Mouse (Mus musculus): ENCODE measurements around the gene Lbx1. TPM values are rescaled to one million over a fixed set of nuclear protein-coding genes. Genes with fewer than 3 reads are reported as not detected.

Lbx1 gene
- polyA plus RNA-seq, 1 experiment from 2014 or later: 1.6 TPM

DNA sequence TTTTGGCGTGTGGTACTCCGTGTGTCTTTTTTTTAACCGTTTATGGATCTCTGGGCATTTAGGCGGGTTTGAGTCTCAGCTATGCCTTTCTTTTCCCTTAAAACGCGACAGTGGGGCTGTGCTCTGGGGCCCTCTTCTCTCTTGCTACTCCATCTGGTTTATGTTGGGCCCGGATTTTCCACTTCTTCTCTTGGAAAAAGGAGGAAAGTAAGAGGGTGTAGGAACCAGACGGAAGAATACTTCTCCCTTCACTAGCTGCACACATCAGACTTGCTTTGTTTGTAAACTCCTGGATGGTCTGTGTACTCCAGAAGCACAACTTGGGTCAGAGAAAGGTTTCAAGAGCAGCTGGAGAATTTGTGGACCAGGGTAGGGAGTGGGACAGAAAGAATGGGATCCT, 1.5 kb upstream of the Lbx1 start:
- Histone ChIP-seq H3K36me3 (ENCODE audit: control insufficient read depth, insufficient read depth, low read length) (no peaks in the 10 kb centered on the region), H3K9me3 (ENCODE audit: control insufficient read depth, low read length) (no peaks in the 10 kb centered on the region), H3K4me2 (ENCODE audit: low read depth, low read length) (peak overlapping the region; percentile 53; the same call in 1 of the 2 replicates), H3K27me3 (replicated peaks; ENCODE audit: control insufficient read depth, insufficient read depth, low read length) (peaks cover 97% of the 10 kb centered on the region), H3K4me1 (ENCODE audit: control insufficient read depth, insufficient read depth, low read length) (peaks cover 10% of the 10 kb centered on the region; the same call in 1 of the 2 replicates), H3K9ac (ENCODE audit: low read depth, low read length) (no peak overlapping the region), H3K27ac (replicated peaks; ENCODE audit: low read depth, low read length) (no peak overlapping the region), H3K4me3 (ENCODE audit: low read depth, low read length) (peak overlapping the region; percentile 39; the same call in 1 of the 2 replicates)
- 4% methylated on average over 8 of the region's 8 CpGs for WGBS
- DNase-seq (ENCODE audit: low spot score) (no peak), ATAC-seq (ENCODE audit: low read depth) (no peak)

DNA sequence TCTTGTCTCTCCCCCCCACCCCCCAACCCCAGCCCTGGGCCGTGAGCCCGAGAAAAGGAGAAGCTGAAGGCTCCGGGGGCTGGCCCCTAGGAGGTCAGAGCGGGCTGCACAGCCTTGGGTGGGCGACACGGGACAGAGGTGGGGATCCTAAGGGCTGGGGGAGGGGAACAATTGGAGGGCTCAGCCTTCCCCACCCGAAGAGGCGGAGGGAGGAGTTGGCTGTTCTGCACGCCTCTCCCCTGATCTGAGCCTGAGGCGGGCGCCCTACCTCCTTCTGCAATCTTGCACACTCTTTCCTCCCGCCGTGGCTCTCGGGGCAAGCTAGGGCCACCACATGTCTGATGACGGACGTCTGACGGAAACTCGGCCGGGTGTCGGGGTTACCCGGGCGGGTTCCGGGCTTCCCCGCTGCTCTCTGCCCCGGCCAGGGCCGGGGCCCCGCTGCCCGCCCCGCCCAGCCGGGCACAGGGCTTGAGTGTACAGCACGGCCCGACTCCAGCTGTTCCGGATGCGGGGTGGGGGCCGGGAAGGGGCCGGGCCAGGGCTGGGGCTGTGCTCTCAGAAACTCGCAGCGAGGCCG, 841 bp upstream of the Lbx1 start:
- Histone ChIP-seq H3K4me3 (ENCODE audit: low read depth, low read length) (peak overlapping the region; percentile 39), H3K9me3 (ENCODE audit: control insufficient read depth, low read length) (no peaks in the 10 kb centered on the region), H3K27ac (replicated peaks; ENCODE audit: low read depth, low read length) (0 out of 2 replicates have a peak overlapping the region, but pooled peaks have one; percentile 10), H3K27me3 (replicated peaks; ENCODE audit: control insufficient read depth, insufficient read depth, low read length) (peaks cover 97% of the 10 kb centered on the region), H3K4me2 (ENCODE audit: low read depth, low read length) (peak overlapping the region; percentile 53), H3K36me3 (ENCODE audit: control insufficient read depth, insufficient read depth, low read length) (no peaks in the 10 kb centered on the region), H3K4me1 (ENCODE audit: control insufficient read depth, insufficient read depth, low read length) (peaks cover 10% of the 10 kb centered on the region; the same call in 1 of the 2 replicates), H3K9ac (ENCODE audit: low read depth, low read length) (peak overlapping the region; percentile 37)
- WGBS: under 1% methylated on average over 27 of the region's 39 CpGs
- ATAC-seq (ENCODE audit: low read depth): peak; percentile 80
- peak; percentile 64 for DNase-seq (ENCODE audit: low spot score)

DNA sequence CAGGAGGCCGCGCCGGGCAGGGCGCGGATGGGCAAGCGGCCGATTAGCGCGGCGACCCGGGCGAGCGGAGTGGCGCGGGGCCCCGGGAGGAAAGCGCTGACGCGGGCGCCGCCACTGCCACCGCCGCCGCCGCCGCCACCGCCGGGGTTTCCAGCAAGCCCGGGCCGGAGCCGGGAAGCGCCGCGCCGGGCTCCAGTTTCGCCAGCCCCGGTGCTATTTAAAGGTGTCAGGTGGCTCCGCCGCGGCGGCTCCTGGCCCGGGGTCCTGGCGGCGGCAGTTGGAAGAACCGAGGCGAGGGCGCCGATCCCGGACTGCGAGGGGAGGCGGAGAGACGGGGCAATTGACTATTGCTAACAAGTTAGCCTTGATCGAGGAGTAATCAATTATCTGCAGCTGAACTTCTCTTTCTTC, 276 bp downstream of the Lbx1 start:
- Histone ChIP-seq H3K27me3 (replicated peaks; ENCODE audit: control insufficient read depth, insufficient read depth, low read length) (peaks cover 97% of the 10 kb centered on the region), H3K9ac (ENCODE audit: low read depth, low read length) (peak overlapping the region; percentile 38), H3K4me3 (ENCODE audit: low read depth, low read length) (peak overlapping the region; percentile 39), H3K4me2 (ENCODE audit: low read depth, low read length) (peak overlapping the region; percentile 53), H3K9me3 (ENCODE audit: control insufficient read depth, low read length) (no peaks in the 10 kb centered on the region), H3K27ac (replicated peaks; ENCODE audit: low read depth, low read length) (no peak overlapping the region; the same call in 1 of the 2 replicates), H3K36me3 (ENCODE audit: control insufficient read depth, insufficient read depth, low read length) (no peaks in the 10 kb centered on the region), H3K4me1 (ENCODE audit: control insufficient read depth, insufficient read depth, low read length) (peaks cover 14% of the 10 kb centered on the region)
- DNase-seq (ENCODE audit: low spot score) (no peak), ATAC-seq (ENCODE audit: low read depth) (no peak)
- 1% methylated on average over 15 of the region's 53 CpGs for WGBS

DNA sequence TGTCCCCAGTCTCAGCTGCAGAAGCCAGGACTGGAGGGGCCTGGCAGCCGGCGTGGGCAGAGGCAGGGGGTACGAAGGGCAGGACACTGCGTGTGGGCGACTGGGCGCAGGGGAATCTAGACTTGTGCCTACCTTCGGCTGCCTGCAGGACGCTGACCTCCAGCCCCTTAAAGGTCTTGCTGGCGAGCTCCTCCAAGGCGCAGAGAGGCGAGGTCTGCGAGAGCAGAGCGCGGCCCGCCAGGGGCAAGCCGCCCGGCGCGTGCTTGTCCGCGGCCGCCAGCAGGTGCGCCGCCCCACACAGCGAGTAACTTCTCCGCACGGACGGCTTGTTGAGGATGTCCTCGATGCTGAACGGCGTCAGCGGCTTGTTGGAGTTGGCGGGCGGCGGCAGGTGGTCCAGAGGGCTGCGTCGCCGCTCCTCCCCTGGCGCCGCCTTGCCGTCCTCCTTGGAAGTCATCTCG, 811 bp downstream of the Lbx1 start:
- peaks cover 14% of the 10 kb centered on the region for H3K4me1 ChIP-seq (ENCODE audit: control insufficient read depth, insufficient read depth, low read length)
- peak overlapping the region; percentile 39 for H3K4me3 ChIP-seq (ENCODE audit: low read depth, low read length)
- WGBS: 0% methylated on average over 7 of the region's 42 CpGs
- peaks cover 98% of the 10 kb centered on the region for H3K27me3 ChIP-seq (replicated peaks; ENCODE audit: control insufficient read depth, insufficient read depth, low read length)
- no peaks in the 10 kb centered on the region for H3K36me3 ChIP-seq (ENCODE audit: control insufficient read depth, insufficient read depth, low read length)
- peak overlapping the region; percentile 53 for H3K4me2 ChIP-seq (ENCODE audit: low read depth, low read length)
- no peak overlapping the region; the same call in 1 of the 2 replicates for H3K27ac ChIP-seq (replicated peaks; ENCODE audit: low read depth, low read length)
- peak overlapping the region; percentile 38 for H3K9ac ChIP-seq (ENCODE audit: low read depth, low read length)
- ATAC-seq (ENCODE audit: low read depth) (no peak), DNase-seq (ENCODE audit: low spot score) (no peak)
- H3K9me3 ChIP-seq (ENCODE audit: control insufficient read depth, low read length): no peaks in the 10 kb centered on the region

DNA sequence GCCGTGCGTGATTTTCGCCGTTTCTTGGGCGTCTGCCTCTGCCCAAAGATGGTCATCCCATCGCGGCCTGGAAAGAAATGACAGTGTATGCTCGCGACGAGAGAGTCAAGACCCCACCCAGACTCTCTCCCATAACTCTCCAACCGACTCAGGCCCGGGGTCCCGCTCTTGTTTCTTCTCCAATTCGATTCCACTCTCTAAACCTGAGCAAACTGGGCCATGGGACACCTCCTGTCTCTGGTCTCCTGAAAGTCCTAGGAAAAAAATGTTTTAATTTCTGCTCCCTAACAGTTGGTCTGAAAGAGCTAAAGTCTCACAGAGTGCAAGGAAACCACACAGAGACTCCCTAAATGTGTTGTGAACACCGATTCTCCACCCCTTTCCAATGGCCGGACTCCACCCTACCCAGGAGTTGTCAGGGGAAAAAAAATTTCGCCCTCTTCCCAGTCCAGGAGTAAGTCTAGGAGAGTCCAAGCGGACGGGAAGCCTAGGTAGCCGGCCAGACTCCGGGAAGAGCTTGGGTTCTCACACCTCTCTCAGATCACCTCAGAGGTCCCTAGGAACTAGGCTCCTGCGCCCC, 1.3 kb downstream of the Lbx1 start:
- no peak for ATAC-seq (ENCODE audit: low read depth)
- Histone ChIP-seq H3K9me3 (ENCODE audit: control insufficient read depth, low read length) (no peaks in the 10 kb centered on the region), H3K36me3 (ENCODE audit: control insufficient read depth, insufficient read depth, low read length) (no peaks in the 10 kb centered on the region), H3K4me1 (ENCODE audit: control insufficient read depth, insufficient read depth, low read length) (peaks cover 14% of the 10 kb centered on the region), H3K27me3 (replicated peaks; ENCODE audit: control insufficient read depth, insufficient read depth, low read length) (peaks cover 99% of the 10 kb centered on the region), H3K4me2 (ENCODE audit: low read depth, low read length) (peak overlapping the region; percentile 53; the same call in 1 of the 2 replicates), H3K4me3 (ENCODE audit: low read depth, low read length) (peak overlapping the region; percentile 39), H3K9ac (ENCODE audit: low read depth, low read length) (no peak overlapping the region), H3K27ac (replicated peaks; ENCODE audit: low read depth, low read length) (no peak overlapping the region)
- DNase-seq (ENCODE audit: low spot score): no peak
- WGBS: 2% methylated on average over 22 of the region's 22 CpGs

DNA sequence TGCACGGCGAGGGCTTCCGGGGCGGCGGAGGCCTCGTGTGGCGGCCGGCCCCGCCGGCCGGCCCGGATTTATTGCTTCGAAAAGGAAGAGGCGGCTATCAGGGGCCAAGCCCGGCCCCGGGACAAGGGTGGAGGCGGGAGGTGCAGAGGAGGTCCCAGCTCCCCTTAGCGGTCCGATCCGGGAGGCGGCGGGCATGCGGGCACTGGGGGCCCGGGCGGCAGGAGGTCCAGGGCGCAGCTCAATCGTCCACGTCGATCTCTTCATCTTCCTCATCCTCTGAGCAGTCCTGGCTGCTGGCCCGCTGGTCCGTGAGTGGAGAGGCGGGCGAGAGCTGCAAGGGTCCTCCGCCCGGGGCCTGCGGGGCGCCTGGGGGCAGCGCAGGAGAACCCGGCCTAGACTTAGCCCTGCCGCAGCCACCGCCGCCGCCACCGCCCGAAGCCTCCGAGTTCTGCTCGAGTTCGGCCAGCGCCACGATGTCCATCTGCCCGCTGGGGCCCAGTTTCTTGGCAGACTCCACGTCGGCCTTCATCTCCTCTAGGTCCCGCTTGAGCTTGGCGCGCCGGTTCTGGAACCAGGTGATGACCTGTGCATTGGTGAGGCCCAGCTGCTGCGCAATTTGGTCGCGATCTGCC, 2.0 kb downstream of the Lbx1 start:
- Histone ChIP-seq H3K4me3 (ENCODE audit: low read depth, low read length) (peak overlapping the region; percentile 39), H3K4me1 (ENCODE audit: control insufficient read depth, insufficient read depth, low read length) (peaks cover 14% of the 10 kb centered on the region), H3K4me2 (ENCODE audit: low read depth, low read length) (peak overlapping the region; percentile 18; the same call in 1 of the 2 replicates), H3K36me3 (ENCODE audit: control insufficient read depth, insufficient read depth, low read length) (no peaks in the 10 kb centered on the region), H3K27ac (replicated peaks; ENCODE audit: low read depth, low read length) (no peak overlapping the region), H3K9me3 (ENCODE audit: control insufficient read depth, low read length) (no peaks in the 10 kb centered on the region), H3K9ac (ENCODE audit: low read depth, low read length) (no peak overlapping the region; the same call in 1 of the 2 replicates), H3K27me3 (replicated peaks; ENCODE audit: control insufficient read depth, insufficient read depth, low read length) (peaks cover 99% of the 10 kb centered on the region)
- WGBS: under 1% methylated on average over 22 of the region's 60 CpGs
- ATAC-seq (ENCODE audit: low read depth) (no peak), DNase-seq (ENCODE audit: low spot score) (no peak)

DNA sequence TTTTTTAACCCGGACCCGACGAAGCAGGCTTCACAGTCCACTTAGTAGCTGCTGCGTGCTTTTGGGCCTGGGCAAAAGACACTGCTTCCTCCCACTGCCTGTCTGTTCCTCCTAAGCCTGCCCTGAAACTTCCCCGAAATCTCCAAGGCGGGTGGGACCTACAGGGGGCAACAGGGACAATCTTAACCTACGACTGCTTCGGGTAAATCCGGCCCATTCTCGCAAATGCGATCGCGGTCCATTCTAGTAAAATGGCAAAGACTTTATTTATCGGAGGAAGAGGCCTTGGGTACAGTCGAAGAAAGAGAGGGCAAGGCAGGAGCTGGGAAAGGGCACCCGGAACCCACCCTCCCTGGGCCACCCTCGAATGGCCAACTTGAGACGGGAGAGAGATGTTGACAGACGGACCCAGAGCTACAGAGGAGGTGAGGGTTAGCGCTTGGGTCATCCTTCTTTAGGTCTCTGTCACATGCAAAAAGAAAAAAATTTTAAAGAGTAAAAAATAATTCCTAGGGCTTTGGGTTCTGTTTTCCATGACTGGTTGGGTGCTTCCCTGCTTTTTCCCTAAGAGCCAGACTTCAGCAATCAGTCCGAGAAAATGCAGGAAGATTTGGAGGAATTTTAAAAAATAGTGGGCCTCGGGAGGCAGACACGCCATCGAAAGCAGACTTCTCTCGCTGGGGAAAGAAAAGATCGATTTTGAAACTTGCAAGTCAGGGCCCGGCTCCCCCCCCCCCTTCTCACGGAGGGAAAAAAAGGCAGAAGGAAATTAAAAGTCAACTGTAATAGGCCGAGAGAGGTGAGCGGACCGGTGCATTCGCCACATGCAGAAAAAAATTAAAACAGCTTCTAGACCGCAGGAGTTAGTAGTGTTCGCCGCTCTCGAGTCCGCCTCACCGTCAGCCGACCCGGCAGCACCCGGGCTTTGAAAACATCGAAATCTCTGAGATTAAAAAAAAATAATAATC, 2.9 kb downstream of the Lbx1 start:
- H3K36me3 ChIP-seq (ENCODE audit: control insufficient read depth, insufficient read depth, low read length): no peaks in the 10 kb centered on the region
- DNase-seq (ENCODE audit: low spot score) (no peak), ATAC-seq (ENCODE audit: low read depth) (no peak)
- H3K27ac ChIP-seq (replicated peaks; ENCODE audit: low read depth, low read length): no peak overlapping the region
- 2% methylated on average over 42 of the region's 42 CpGs for WGBS
- H3K9ac ChIP-seq (ENCODE audit: low read depth, low read length): no peak overlapping the region; the same call in 1 of the 2 replicates
- H3K4me2 ChIP-seq (ENCODE audit: low read depth, low read length): peak overlapping the region; percentile 18; the same call in 1 of the 2 replicates
- H3K27me3 ChIP-seq (replicated peaks; ENCODE audit: control insufficient read depth, insufficient read depth, low read length): peaks cover 99% of the 10 kb centered on the region
- no peaks in the 10 kb centered on the region for H3K9me3 ChIP-seq (ENCODE audit: control insufficient read depth, low read length)
- peaks cover 14% of the 10 kb centered on the region for H3K4me1 ChIP-seq (ENCODE audit: control insufficient read depth, insufficient read depth, low read length)
- peak overlapping the region; percentile 39 for H3K4me3 ChIP-seq (ENCODE audit: low read depth, low read length)

DNA sequence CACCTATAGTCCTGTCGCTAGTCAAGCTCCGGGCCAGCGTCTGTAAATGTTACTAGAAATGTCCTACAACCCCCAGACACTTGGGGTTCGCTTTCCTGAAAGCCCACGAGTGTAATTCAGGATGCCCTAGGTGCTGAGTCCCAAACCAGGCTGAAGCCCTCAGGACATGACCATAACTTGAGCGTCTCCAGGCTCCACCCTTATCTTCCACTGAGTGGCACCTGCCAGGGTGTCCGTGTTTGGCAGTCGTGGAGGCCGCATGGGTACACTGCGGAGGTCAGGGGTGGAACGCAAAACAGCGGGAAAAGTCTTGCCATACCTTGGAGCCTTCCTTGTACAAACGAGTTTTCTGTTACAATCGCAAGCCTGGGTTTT, 3.6 kb downstream of the Lbx1 start:
- Histone ChIP-seq H3K4me3 (ENCODE audit: low read depth, low read length) (peak overlapping the region; percentile 23; the same call in 1 of the 2 replicates), H3K9me3 (ENCODE audit: control insufficient read depth, low read length) (no peaks in the 10 kb centered on the region), H3K36me3 (ENCODE audit: control insufficient read depth, insufficient read depth, low read length) (no peaks in the 10 kb centered on the region), H3K9ac (ENCODE audit: low read depth, low read length) (no peak overlapping the region), H3K4me1 (ENCODE audit: control insufficient read depth, insufficient read depth, low read length) (peaks cover 14% of the 10 kb centered on the region), H3K27me3 (replicated peaks; ENCODE audit: control insufficient read depth, insufficient read depth, low read length) (peaks cover 99% of the 10 kb centered on the region), H3K27ac (replicated peaks; ENCODE audit: low read depth, low read length) (no peak overlapping the region), H3K4me2 (ENCODE audit: low read depth, low read length) (peak overlapping the region; percentile 43; the same call in 1 of the 2 replicates)
- no peak for ATAC-seq (ENCODE audit: low read depth)
- 1% methylated on average over 14 of the region's 14 CpGs for WGBS
- DNase-seq (ENCODE audit: low spot score): no peak
